Mouse (Mus musculus) bone marrow, adult 2 months (tissue): ENCODE results near the gene Abca7.

ENCODE experiments used
- CTCF ChIP-seq: fragments of 200-500 bp; IDR thresholded peaks from 2 replicates; pipeline ENCODE4 v1.5.1; 2011; ENCODE audit warnings: low read length, control low read depth; ENCODE audit not compliant: control insufficient read depth, insufficient read depth
- POLR2A ChIP-seq: fragments of 200-500 bp; IDR thresholded peaks from 2 replicates; pipeline ENCODE4 v1.6.1; 2011; ENCODE audit warnings: low read depth, mild to moderate bottlenecking, control low read depth, low read length, borderline replicate concordance; ENCODE audit not compliant: control insufficient read depth

- TF ChIP-seq CTCF (no peak), POLR2A (no peak)
Observed at GRCm38 (mm10) chr10:80035148-80035547, 38.9 kb downstream of the Abca7 start.
